Mouse (Mus musculus): Measurements from ENCODE around the gene Ttc23. TPM values are rescaled to one million over a fixed set of nuclear protein-coding genes. Genes with fewer than 3 reads are reported as not detected.

The Ttc23 gene
- polyA plus RNA-seq, 1 experiment from 2014 or later, result 37.9 TPM

DNA sequence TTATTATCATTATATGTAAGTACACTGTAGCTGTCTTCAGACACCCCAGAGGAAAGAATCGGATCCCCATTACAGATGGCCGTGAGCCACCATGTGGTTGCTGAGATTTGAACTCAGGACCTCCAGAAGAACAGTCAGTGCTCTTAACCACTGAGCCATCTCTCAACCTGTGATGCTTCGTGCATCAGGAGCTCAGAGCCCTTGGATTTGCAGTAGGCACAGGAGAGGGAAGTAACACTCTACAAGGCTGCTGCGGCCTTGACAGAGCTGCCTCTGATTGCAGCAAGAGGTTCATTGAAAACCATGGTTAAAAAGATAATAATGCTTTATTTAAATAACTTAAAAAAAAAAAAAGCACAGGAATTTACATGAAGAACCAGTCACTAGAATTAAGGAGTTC lies 1.2 kb downstream of the Ttc23 start:
- H3K27me3 ChIP-seq (ENCODE audit: control insufficient read depth, insufficient read depth, low read length), result no peaks in the 10 kb centered on the region
- DNase-seq (ENCODE audit: low spot score) (no peak), ATAC-seq (replicated peaks; ENCODE audit: low FRiP score) (no peak)
- 76% methylated on average over 4 of the region's 4 CpGs for WGBS
- H3K4me2 ChIP-seq (ENCODE audit: low read depth, low read length, severe bottlenecking), result peak overlapping the region; percentile 48
- H3K4me1 ChIP-seq (replicated peaks; ENCODE audit: control insufficient read depth, insufficient read depth, low read length), result peaks cover 8% of the 10 kb centered on the region; the same call in 1 of the 2 replicates
- no peak overlapping the region; the same call in 1 of the 2 replicates for H3K9ac ChIP-seq (ENCODE audit: low read length)
- H3K36me3 ChIP-seq (ENCODE audit: control insufficient read depth, insufficient read depth, low read length), result no peaks in the 10 kb centered on the region
- no peak overlapping the region for H3K27ac ChIP-seq (ENCODE audit: low read depth, low read length)
- no peaks in the 10 kb centered on the region for H3K9me3 ChIP-seq (ENCODE audit: control insufficient read depth, low read length)
- peak overlapping the region; percentile 47 for H3K4me3 ChIP-seq (ENCODE audit: low read depth, low read length)

GRCm38 (mm10) chr7:67652211-67652610 lies 5.0 kb downstream of the Ttc23 start:
- Histone ChIP-seq H3K27ac (ENCODE audit: low read depth, low read length) (no peak overlapping the region), H3K4me2 (ENCODE audit: low read depth, low read length, severe bottlenecking) (no peak overlapping the region), H3K9ac (ENCODE audit: low read length) (no peak overlapping the region), H3K4me3 (ENCODE audit: low read depth, low read length) (no peak overlapping the region), H3K9me3 (ENCODE audit: control insufficient read depth, low read length) (no peaks in the 10 kb centered on the region), H3K36me3 (ENCODE audit: control insufficient read depth, insufficient read depth, low read length) (no peaks in the 10 kb centered on the region), H3K27me3 (ENCODE audit: control insufficient read depth, insufficient read depth, low read length) (no peaks in the 10 kb centered on the region), H3K4me1 (replicated peaks; ENCODE audit: control insufficient read depth, insufficient read depth, low read length) (peaks cover 6% of the 10 kb centered on the region; the same call in 1 of the 2 replicates)
- ATAC-seq (replicated peaks; ENCODE audit: low FRiP score), result no peak
- WGBS, result 79% methylated on average over 5 of the region's 5 CpGs
- DNase-seq (ENCODE audit: low spot score), result no peak

GRCm38 (mm10) chr7:67654668-67655067 lies 7.5 kb downstream of the Ttc23 start:
- no peak overlapping the region for H3K27ac ChIP-seq (ENCODE audit: low read depth, low read length)
- DNase-seq (ENCODE audit: low spot score), result no peak
- WGBS, result 92% methylated on average over 7 of the region's 7 CpGs

GRCm38 (mm10) chr7:67655186-67655585 lies 8.0 kb downstream of the Ttc23 start:
- peaks cover 4% of the 10 kb centered on the region; the same call in 1 of the 2 replicates for H3K4me1 ChIP-seq (replicated peaks; ENCODE audit: control insufficient read depth, insufficient read depth, low read length)
- H3K27me3 ChIP-seq (ENCODE audit: control insufficient read depth, insufficient read depth, low read length), result no peaks in the 10 kb centered on the region
- H3K36me3 ChIP-seq (ENCODE audit: control insufficient read depth, insufficient read depth, low read length), result no peaks in the 10 kb centered on the region
- no peak overlapping the region for H3K4me3 ChIP-seq (ENCODE audit: low read depth, low read length)
- no peak overlapping the region for H3K9ac ChIP-seq (ENCODE audit: low read length)
- H3K27ac ChIP-seq (ENCODE audit: low read depth, low read length), result no peak overlapping the region
- DNase-seq (ENCODE audit: low spot score) (no peak), ATAC-seq (replicated peaks; ENCODE audit: low FRiP score) (peak; percentile 80)
- H3K9me3 ChIP-seq (ENCODE audit: control insufficient read depth, low read length), result no peaks in the 10 kb centered on the region
- H3K4me2 ChIP-seq (ENCODE audit: low read depth, low read length, severe bottlenecking), result peak overlapping the region; percentile 32; the same call in 1 of the 2 replicates
- 16% methylated on average over 1 of the region's 1 CpGs for WGBS

More at GRCm38 (mm10) chr7:67654668-67655067, 7.5 kb downstream of the Ttc23 start:
- H3K9ac ChIP-seq (ENCODE audit: low read length), result no peak overlapping the region
- H3K4me3 ChIP-seq (ENCODE audit: low read depth, low read length), result no peak overlapping the region
- H3K4me1 ChIP-seq (replicated peaks; ENCODE audit: control insufficient read depth, insufficient read depth, low read length), result peaks cover 4% of the 10 kb centered on the region; the same call in 1 of the 2 replicates
- ATAC-seq (replicated peaks; ENCODE audit: low FRiP score), result no peak
- H3K4me2 ChIP-seq (ENCODE audit: low read depth, low read length, severe bottlenecking), result no peak overlapping the region; the same call in 1 of the 2 replicates
- H3K27me3 ChIP-seq (ENCODE audit: control insufficient read depth, insufficient read depth, low read length), result no peaks in the 10 kb centered on the region
- no peaks in the 10 kb centered on the region for H3K36me3 ChIP-seq (ENCODE audit: control insufficient read depth, insufficient read depth, low read length)
- H3K9me3 ChIP-seq (ENCODE audit: control insufficient read depth, low read length), result no peaks in the 10 kb centered on the region

- no peaks in the 10 kb centered on the region for H3K27me3 ChIP-seq (ENCODE audit: control insufficient read depth, insufficient read depth, low read length)
- DNase-seq (ENCODE audit: low spot score) (no peak), ATAC-seq (replicated peaks; ENCODE audit: low FRiP score) (no peak)
- no peak overlapping the region for H3K4me3 ChIP-seq (ENCODE audit: low read depth, low read length)
- WGBS, result 90% methylated on average over 4 of the region's 4 CpGs
- H3K9me3 ChIP-seq (ENCODE audit: control insufficient read depth, low read length), result no peaks in the 10 kb centered on the region
- no peak overlapping the region for H3K4me2 ChIP-seq (ENCODE audit: low read depth, low read length, severe bottlenecking)
- H3K4me1 ChIP-seq (replicated peaks; ENCODE audit: control insufficient read depth, insufficient read depth, low read length), result peaks cover 3% of the 10 kb centered on the region; the same call in 1 of the 2 replicates
- H3K9ac ChIP-seq (ENCODE audit: low read length), result no peak overlapping the region
- H3K36me3 ChIP-seq (ENCODE audit: control insufficient read depth, insufficient read depth, low read length), result no peaks in the 10 kb centered on the region
- no peak overlapping the region for H3K27ac ChIP-seq (ENCODE audit: low read depth, low read length)
These were observed 10.9 kb downstream of the Ttc23 start for GRCm38 (mm10) chr7:67658110-67658509.

- DNase-seq (ENCODE audit: low spot score), result no peak
- no peaks in the 10 kb centered on the region for H3K36me3 ChIP-seq (ENCODE audit: control insufficient read depth, insufficient read depth, low read length)
- 85% methylated on average over 5 of the region's 5 CpGs for WGBS
- no peak overlapping the region for H3K9ac ChIP-seq (ENCODE audit: low read length)
- no peak overlapping the region for H3K4me3 ChIP-seq (ENCODE audit: low read depth, low read length)
- no peak overlapping the region for H3K4me2 ChIP-seq (ENCODE audit: low read depth, low read length, severe bottlenecking)
- no peak overlapping the region for H3K27ac ChIP-seq (ENCODE audit: low read depth, low read length)
- no peaks in the 10 kb centered on the region for H3K27me3 ChIP-seq (ENCODE audit: control insufficient read depth, insufficient read depth, low read length)
- ATAC-seq (replicated peaks; ENCODE audit: low FRiP score), result no peak
- no peaks in the 10 kb centered on the region for H3K9me3 ChIP-seq (ENCODE audit: control insufficient read depth, low read length)
- H3K4me1 ChIP-seq (replicated peaks; ENCODE audit: control insufficient read depth, insufficient read depth, low read length), result no peaks in the 10 kb centered on the region
These were observed 15.2 kb downstream of the Ttc23 start for GRCm38 (mm10) chr7:67662424-67662823.

DNA sequence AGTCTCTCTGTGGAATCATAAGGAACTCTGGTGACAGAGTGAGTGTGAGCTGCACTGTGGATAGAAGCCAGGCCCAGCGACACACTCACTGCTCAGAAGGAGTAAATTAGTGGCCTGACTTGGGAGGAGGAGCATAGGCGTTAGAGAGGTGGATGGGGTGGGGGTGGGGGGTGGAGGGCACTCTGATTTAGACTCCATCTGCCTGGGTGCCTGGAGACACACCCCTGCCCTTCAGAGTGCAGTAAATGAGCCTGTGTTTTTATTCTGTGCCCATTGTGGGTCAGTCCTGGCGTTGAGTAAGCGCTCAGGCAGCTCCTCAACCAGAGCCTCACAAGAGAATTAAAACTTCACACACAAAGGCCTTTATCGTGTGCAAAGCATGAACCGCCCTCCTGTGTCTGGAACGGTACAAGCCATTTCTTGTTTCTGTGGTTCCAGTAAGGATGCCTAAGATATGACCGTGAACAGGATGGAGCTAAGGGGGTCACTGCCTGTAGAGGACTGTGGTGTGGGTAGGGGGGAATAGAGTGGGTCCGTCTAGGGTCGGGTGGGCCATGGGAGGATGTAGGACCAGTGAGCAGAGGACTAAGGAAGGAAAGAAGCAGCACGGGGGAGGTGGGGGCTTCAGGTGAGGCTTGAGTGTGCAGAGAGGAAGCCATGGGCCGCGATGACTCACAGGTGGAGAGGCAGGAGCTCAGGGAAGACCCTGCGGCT lies 16.9 kb downstream of the Ttc23 start:
- DNase-seq (ENCODE audit: low spot score), result no peak
- no peak overlapping the region for H3K4me2 ChIP-seq (ENCODE audit: low read depth, low read length, severe bottlenecking)
- no peaks in the 10 kb centered on the region for H3K27me3 ChIP-seq (ENCODE audit: control insufficient read depth, insufficient read depth, low read length)
- H3K36me3 ChIP-seq (ENCODE audit: control insufficient read depth, insufficient read depth, low read length), result no peaks in the 10 kb centered on the region
- H3K4me1 ChIP-seq (replicated peaks; ENCODE audit: control insufficient read depth, insufficient read depth, low read length), result no peaks in the 10 kb centered on the region
- no peak overlapping the region for H3K4me3 ChIP-seq (ENCODE audit: low read depth, low read length)
- no peak for ATAC-seq (replicated peaks; ENCODE audit: low FRiP score)
- no peak overlapping the region for H3K27ac ChIP-seq (ENCODE audit: low read depth, low read length)
- H3K9me3 ChIP-seq (ENCODE audit: control insufficient read depth, low read length), result no peaks in the 10 kb centered on the region
- no peak overlapping the region for H3K9ac ChIP-seq (ENCODE audit: low read length)
- WGBS, result 69% methylated on average over 14 of the region's 14 CpGs

- ATAC-seq (replicated peaks; ENCODE audit: low FRiP score), result no peak
- no peaks in the 10 kb centered on the region for H3K36me3 ChIP-seq (ENCODE audit: control insufficient read depth, insufficient read depth, low read length)
These were observed 23.8 kb downstream of the Ttc23 start for GRCm38 (mm10) chr7:67670965-67671364.

DNA sequence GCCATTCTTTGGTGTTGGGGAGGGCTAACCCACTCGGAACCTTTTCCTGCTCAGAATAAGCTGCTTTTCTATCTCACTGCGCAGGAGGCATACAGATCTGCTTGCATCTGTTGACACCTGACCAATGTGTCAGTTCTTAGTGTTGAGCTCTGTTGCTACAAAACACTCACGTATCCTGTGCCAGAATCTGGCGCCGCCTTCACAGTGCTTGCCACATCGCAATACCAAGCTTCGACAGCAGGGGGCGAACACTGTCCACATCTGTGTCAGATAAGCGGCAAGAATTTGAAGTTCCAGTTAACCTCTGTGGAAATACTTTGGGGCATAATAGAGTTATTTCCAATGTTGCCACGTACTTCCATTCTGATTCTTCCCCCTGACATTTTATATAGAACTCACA lies 25.4 kb downstream of the Ttc23 start:
- DNase-seq (ENCODE audit: low spot score), result peak; percentile 94
- WGBS, result 12% methylated on average over 10 of the region's 10 CpGs

More at GRCm38 (mm10) chr7:67670965-67671364, 23.8 kb downstream of the Ttc23 start:
- no peaks in the 10 kb centered on the region for H3K27me3 ChIP-seq (ENCODE audit: control insufficient read depth, insufficient read depth, low read length)
- no peak overlapping the region for H3K9ac ChIP-seq (ENCODE audit: low read length)
- no peak overlapping the region for H3K4me3 ChIP-seq (ENCODE audit: low read depth, low read length)
- no peaks in the 10 kb centered on the region for H3K4me1 ChIP-seq (replicated peaks; ENCODE audit: control insufficient read depth, insufficient read depth, low read length)
- DNase-seq (ENCODE audit: low spot score), result no peak
- 92% methylated on average over 1 of the region's 1 CpGs for WGBS
- no peak overlapping the region for H3K27ac ChIP-seq (ENCODE audit: low read depth, low read length)
- H3K9me3 ChIP-seq (ENCODE audit: control insufficient read depth, low read length), result no peaks in the 10 kb centered on the region
- no peak overlapping the region for H3K4me2 ChIP-seq (ENCODE audit: low read depth, low read length, severe bottlenecking)

More for the DNA sequence above, 25.4 kb downstream of the Ttc23 start:
- Histone ChIP-seq H3K4me3 (ENCODE audit: low read depth, low read length) (no peak overlapping the region), H3K9me3 (ENCODE audit: control insufficient read depth, low read length) (no peaks in the 10 kb centered on the region), H3K36me3 (ENCODE audit: control insufficient read depth, insufficient read depth, low read length) (no peaks in the 10 kb centered on the region), H3K27me3 (ENCODE audit: control insufficient read depth, insufficient read depth, low read length) (no peaks in the 10 kb centered on the region), H3K4me1 (replicated peaks; ENCODE audit: control insufficient read depth, insufficient read depth, low read length) (no peaks in the 10 kb centered on the region), H3K9ac (ENCODE audit: low read length) (no peak overlapping the region), H3K4me2 (ENCODE audit: low read depth, low read length, severe bottlenecking) (no peak overlapping the region), H3K27ac (ENCODE audit: low read depth, low read length) (no peak overlapping the region)
- no peak for ATAC-seq (replicated peaks; ENCODE audit: low FRiP score)

All from forebrain, embryonic 11.5 days (tissue).